Mouse (Mus musculus) heart, adult 2 months (tissue): ENCODE measurements around the gene Tlr3. TPM values are rescaled to one million over a fixed set of nuclear protein-coding genes. Genes with fewer than 3 reads are reported as not detected.

Source experiments
- DNase-seq, 2 experiments: peaks; one replicate each; pipeline ENCODE4 v3.0.0; 2021
- H3K27ac ChIP-seq: fragments of 200-600 bp; 2 replicates; pipeline ENCODE4 v1.8.1; 2022
- H3K27me3 ChIP-seq: fragments of 200-500 bp; 2 replicates; pipeline ENCODE4 v1.6.1; 2012; ENCODE audit warnings: mild to moderate bottlenecking, low read length, inconsistent platforms, mixed read lengths; ENCODE audit not compliant: control insufficient read depth, insufficient read depth
- H3K36me3 ChIP-seq: fragments of 200-500 bp; 2 replicates; pipeline ENCODE4 v1.6.1; 2012; ENCODE audit warnings: low read length, inconsistent platforms; ENCODE audit not compliant: control insufficient read depth, insufficient read depth
- H3K4me1 ChIP-seq: fragments of 200-500 bp; 2 replicates; pipeline ENCODE4 v1.6.1; 2011; ENCODE audit warnings: low read length; ENCODE audit not compliant: control insufficient read depth, insufficient read depth
- H3K4me3 ChIP-seq: fragments of 200-600 bp; 2 replicates; pipeline ENCODE4 v1.8.1; 2022
- H3K79me2 ChIP-seq: fragments of 200-500 bp; replicated peaks from 2 replicates; pipeline ENCODE4 v1.6.1; 2012; ENCODE audit warnings: mild to moderate bottlenecking, inconsistent platforms, low read length, moderate library complexity, mixed read lengths; ENCODE audit not compliant: control insufficient read depth, insufficient read depth
- H3K9ac ChIP-seq: fragments of 200-500 bp; 2 replicates; pipeline ENCODE4 v1.6.1; 2012; ENCODE audit warnings: low read depth, mild to moderate bottlenecking, control low read depth, inconsistent platforms, low read length, mixed read lengths
- CTCF ChIP-seq: fragments of 200-600 bp; IDR thresholded peaks from 2 replicates; pipeline ENCODE4 v1.8.1; 2022; ENCODE audit warnings: antibody characterized with exemption, mild to moderate bottlenecking, moderate library complexity
- EP300 ChIP-seq: fragments of 200-500 bp; IDR thresholded peaks from 2 replicates; pipeline ENCODE4 v1.6.1; 2011; ENCODE audit warnings: low read depth, low read length, control low read depth; ENCODE audit not compliant: insufficient read depth
- POLR2A ChIP-seq: fragments of 200-500 bp; IDR thresholded peaks from 2 replicates; pipeline ENCODE4 v1.6.1; 2011; ENCODE audit warnings: mild to moderate bottlenecking, low read depth, low read length, control low read depth; ENCODE audit not compliant: insufficient read depth
- WGBS: fragments of 180-500 bp; shearing (Covaris S2); methylation state at CpG from one replicate; pipeline ENCODE4 v1.1.7; 2018; 5-methylcytosine and 5-hydroxymethylcytosine counted together
- intact Hi-C: fragments of 180-260 bp; cut with DNase I; formaldehyde crosslinking; loops from one replicate; pipeline ENCODE4 v1.15.1; 2025
- polyA plus RNA-seq: library from polyadenylated mRNA; depleted of rRNA; stranded (reverse); fragments of >200 nt; gene quantifications from 2 replicates; pipeline ENCODE4 v1.2.3, GENCODE M21; 2012; rRNA removed
- total RNA-seq, 2 experiments: library from RNA; stranded (reverse); gene quantifications; 2 replicates each; pipeline ENCODE4 v1.2.3; 2021

Gene Tlr3
- total and polyA plus RNA-seq, 3 experiments = 4.0 to 7.1 (median 4.6) TPM

DNA sequence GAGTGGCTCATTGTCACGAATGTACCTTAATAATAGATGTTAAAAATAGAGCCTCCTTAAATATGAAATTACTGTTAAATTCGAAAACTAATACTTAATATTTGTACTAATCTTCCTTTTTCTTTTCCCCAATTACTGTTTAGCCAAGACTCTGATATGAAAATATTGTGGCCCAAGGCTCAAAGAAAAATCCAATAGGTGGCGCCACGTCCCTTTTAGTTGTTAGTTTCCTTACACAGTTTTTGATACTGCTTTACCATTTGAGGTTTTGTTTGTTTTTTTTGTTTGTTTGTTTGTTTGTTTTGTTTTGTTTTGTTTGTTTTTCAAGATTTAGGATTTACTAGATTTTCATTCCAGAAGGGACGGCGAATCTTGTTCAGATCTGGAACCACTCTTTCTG is 48.6 kb downstream of the Tlr3 start:
- TF ChIP-seq CTCF (peak; percentile 65), POLR2A (no peak)
- H3K4me3 ChIP-seq = no peak overlapping the region
- intact Hi-C loops = loop anchor here (5.0 kb wide), 1 partner anchor 420 kb away; no protein-coding TSS in a partner anchor
- H3K27me3 ChIP-seq = no peaks in the 10 kb centered on the region
- H3K4me1 ChIP-seq = no peaks in the 10 kb centered on the region; the same call in 1 of the 2 replicates
- H3K27ac ChIP-seq = no peak overlapping the region
- no peak overlapping the region for H3K9ac ChIP-seq
- no peak for DNase-seq
- no peaks in the 10 kb centered on the region for H3K36me3 ChIP-seq
- H3K79me2 ChIP-seq = no peaks in the 10 kb centered on the region
- 62% methylated on average over 6 of the region's 6 CpGs for WGBS

DNA sequence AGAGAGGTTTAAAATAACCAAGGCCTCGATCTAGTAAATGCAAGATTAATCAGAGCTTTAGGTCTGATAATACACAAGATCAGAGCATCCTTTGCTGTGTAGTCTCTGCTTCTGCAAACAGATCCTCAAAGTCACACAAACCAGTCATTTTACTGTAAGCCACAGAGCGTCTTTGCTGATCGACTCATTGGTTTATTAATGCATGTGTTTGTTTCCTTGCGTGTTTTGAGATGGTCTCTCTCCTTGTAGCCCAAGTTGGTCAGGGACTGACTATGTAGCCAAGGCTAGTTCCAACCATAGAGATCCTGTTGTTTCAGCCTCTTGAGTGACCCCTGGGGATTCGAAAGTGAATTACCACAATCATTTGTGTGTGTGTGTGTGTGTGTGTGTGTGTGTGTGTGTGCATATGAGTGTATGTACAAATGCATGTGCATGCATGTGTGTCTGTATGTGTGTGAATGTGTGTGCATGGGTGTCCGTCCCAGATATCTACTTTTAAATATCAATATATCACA is 51.7 kb downstream of the Tlr3 start:
- 76% methylated on average over 6 of the region's 6 CpGs for WGBS
- Histone ChIP-seq H3K4me1 (no peaks in the 10 kb centered on the region; the same call in 1 of the 2 replicates), H3K4me3 (no peak overlapping the region; the same call in 1 of the 2 replicates), H3K36me3 (no peaks in the 10 kb centered on the region), H3K27me3 (no peaks in the 10 kb centered on the region), H3K9ac (no peak overlapping the region), H3K79me2 (no peaks in the 10 kb centered on the region), H3K27ac (no peak overlapping the region)
- intact Hi-C loops = no loop called here
- DNase-seq = no peak
- no peak for TF ChIP-seq CTCF
- TF ChIP-seq POLR2A = no peak
- TF ChIP-seq EP300 = no peak

DNA sequence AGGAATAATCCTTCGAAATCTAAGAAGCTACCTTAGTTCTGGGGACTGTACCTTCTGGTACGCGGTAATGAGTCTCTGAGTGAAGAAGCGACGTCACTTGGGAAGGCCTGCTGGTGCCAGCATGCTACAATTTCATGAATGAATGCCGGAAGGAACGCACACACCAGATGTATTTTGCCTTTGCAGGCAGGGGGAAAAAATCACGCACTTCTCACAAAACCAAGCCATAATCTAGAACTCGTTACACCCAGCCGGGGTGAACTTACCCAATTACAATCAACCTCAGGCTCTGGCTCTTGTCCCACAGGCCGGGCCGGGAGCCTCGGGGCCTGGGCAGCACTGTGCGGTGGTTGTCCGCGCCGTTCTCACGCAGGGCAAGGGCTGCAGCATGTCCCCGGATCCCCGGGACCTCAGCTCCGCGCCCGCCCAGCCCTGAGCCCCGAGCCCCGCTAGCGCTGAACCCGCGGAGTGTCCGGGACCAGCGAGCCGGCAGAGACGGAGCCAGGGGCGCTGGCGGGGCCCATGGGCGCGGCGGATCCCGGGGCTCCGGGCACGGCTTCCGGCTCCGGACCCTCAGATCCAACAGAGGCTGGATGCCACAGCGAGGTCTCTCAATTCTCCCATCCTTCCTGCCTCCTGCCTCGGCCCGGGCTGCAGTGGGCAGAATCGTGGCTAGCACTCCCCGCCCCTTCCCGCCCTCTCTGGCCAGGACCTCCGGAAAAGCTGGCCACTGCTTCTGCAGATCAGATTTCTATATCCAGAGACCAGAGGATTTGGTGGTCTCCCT is 52.6 kb downstream of the Tlr3 start:
- peak overlapping the region; percentile 75 for H3K9ac ChIP-seq
- WGBS = 4% methylated on average over 49 of the region's 49 CpGs

DNA sequence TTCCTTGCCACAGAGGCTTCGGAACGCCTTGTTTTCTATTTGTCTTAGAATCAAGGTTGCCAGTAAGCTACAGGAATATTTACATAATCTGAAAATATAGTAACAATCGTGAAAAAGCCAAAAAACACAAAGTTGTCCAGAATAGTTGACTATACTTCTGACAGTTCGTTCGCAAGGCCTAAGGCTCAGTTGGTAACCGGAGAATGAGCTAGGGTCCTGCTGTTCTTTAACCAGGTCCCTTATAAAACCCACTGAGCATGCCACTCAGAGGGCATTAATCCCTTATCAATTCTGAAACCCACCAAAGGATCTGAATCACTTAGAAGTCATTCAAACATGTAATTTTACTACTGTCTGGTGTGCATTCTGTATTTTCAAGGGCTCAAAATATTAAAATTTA is 55.1 kb downstream of the Tlr3 start:
- intact Hi-C loops = no loop called here
- H3K9ac ChIP-seq = no peak overlapping the region
- TF ChIP-seq EP300 = no peak
- H3K4me3 ChIP-seq = no peak overlapping the region
- no peak overlapping the region for H3K27ac ChIP-seq
- DNase-seq = no peak
- no peaks in the 10 kb centered on the region for H3K79me2 ChIP-seq
- H3K4me1 ChIP-seq = no peaks in the 10 kb centered on the region; the same call in 1 of the 2 replicates
- no peaks in the 10 kb centered on the region for H3K27me3 ChIP-seq
- WGBS = 89% methylated on average over 6 of the region's 6 CpGs
- no peaks in the 10 kb centered on the region for H3K36me3 ChIP-seq

More for the DNA sequence above, 52.6 kb downstream of the Tlr3 start:
- Histone ChIP-seq H3K36me3 (no peaks in the 10 kb centered on the region), H3K4me1 (no peaks in the 10 kb centered on the region; the same call in 1 of the 2 replicates), H3K27ac (peak overlapping the region; percentile 30), H3K4me3 (peak overlapping the region; percentile 70), H3K27me3 (no peaks in the 10 kb centered on the region), H3K79me2 (no peaks in the 10 kb centered on the region)
- TF ChIP-seq CTCF (no peak), EP300 (no peak), POLR2A (no peak)
- peak; percentile 44 to 56 for DNase-seq
- intact Hi-C loops = no loop called here

Other genes with a start within 250 kb of the Tlr3 start
- gene F11, start 149.0 kb downstream of the Tlr3 start, total RNA-seq = not detected
- not detected in 2 replicates for gene F11, start 149.0 kb downstream of the Tlr3 start, polyA plus RNA-seq
- not detected for gene Klkb1, start 116.2 kb downstream of the Tlr3 start, total RNA-seq
- gene Klkb1, start 116.2 kb downstream of the Tlr3 start, polyA plus RNA-seq = 0.04 TPM in 1 of 2 replicates, not detected in the other
- not detected for gene Gm45753, start 102.6 kb downstream of the Tlr3 start, total RNA-seq
- 0.06 TPM in 1 of 2 replicates, not detected in the other for gene Gm45753, start 102.6 kb downstream of the Tlr3 start, polyA plus RNA-seq
- gene Cyp4v3, start 77.9 kb downstream of the Tlr3 start, total RNA-seq = 1 to 10 TPM; 2.3 to 2.4 TPM
- gene Cyp4v3, start 77.9 kb downstream of the Tlr3 start, polyA plus RNA-seq = 1.4 and 2.1 TPM in 2 replicates
- 1 to 10 TPM; 4.0 to 4.1 TPM for gene Fam149a, start 28.8 kb downstream of the Tlr3 start, total RNA-seq
- 2.2 and 2.4 TPM in 2 replicates for gene Fam149a, start 28.8 kb downstream of the Tlr3 start, polyA plus RNA-seq
- 100 to 1,000 TPM; 506 to 581 TPM for gene Sorbs2, start 96.7 kb upstream of the Tlr3 start, total RNA-seq
- 233 and 319 TPM in 2 replicates for gene Sorbs2, start 96.7 kb upstream of the Tlr3 start, polyA plus RNA-seq